ENCODE assay signal across 12 mouse cellular contexts in genomic region chr11:94189579-94189978, GRCm38 (mm10). TPM values are rescaled to one million over a fixed set of nuclear protein-coding genes. Genes with fewer than 3 reads are reported as not detected.
DNase-seq lines count a peak whose midpoint lies in the region; ATAC-seq and TF ChIP-seq lines count a peak whose summit lies in the region.
"Had no signal": no experiment of that assay in that cellular context is flagged by ENCODE, and none has a peak within 500 bp of the region (broad histone marks: within the 10 kb centered on the region; RNA-seq: fewer than 3 reads in every experiment).

No protein-coding gene starts in this region.

- no peak for TF ChIP-seq EP300 in stomach, postnatal 0 days (optimal IDR thresholded peaks at IDR 0.05)

- peak; percentile 77 for ATAC-seq in kidney, postnatal 0 days (replicated peaks; ENCODE audit: low FRiP score, low read depth)
- peak; percentile 41 for ATAC-seq in stomach, postnatal 0 days (ENCODE audit: low FRiP score, low TSS enrichment)
- ATAC-seq: lung, postnatal 0 days had no signal

- TF ChIP-seq CTCF in kidney, postnatal 0 days (IDR thresholded peaks at IDR 0.05; ENCODE audit: low read depth) = no peak
- TF ChIP-seq CTCF in stomach, postnatal 0 days (IDR thresholded peaks at IDR 0.05; ENCODE audit: low read depth) = no peak

- no peak overlapping the region for H3K4me3 ChIP-seq in kidney, postnatal 0 days (replicated peaks; ENCODE audit: low read depth, low read length)
- H3K4me3 ChIP-seq in stomach, postnatal 0 days (ENCODE audit: low read depth, low read length) = no peak overlapping the region
- H3K4me3 ChIP-seq: neural tube, embryonic 12.5 days had no signal

- no peaks in the 10 kb centered on the region for H3K9me3 ChIP-seq in kidney, postnatal 0 days (replicated peaks; ENCODE audit: low read length)
- H3K9me3 ChIP-seq in stomach, postnatal 0 days (ENCODE audit: control insufficient read depth, low read length) = no peaks in the 10 kb centered on the region
- H3K9me3 ChIP-seq: neural tube, embryonic 12.5 days had no signal

- H3K36me3 ChIP-seq in kidney, postnatal 0 days (ENCODE audit: insufficient read depth, low read length) = no peaks in the 10 kb centered on the region
- H3K36me3 ChIP-seq in stomach, postnatal 0 days (ENCODE audit: control insufficient read depth, insufficient read depth, low read length) = no peaks in the 10 kb centered on the region
- H3K36me3 ChIP-seq: neural tube, embryonic 12.5 days had no signal

- no peaks in the 10 kb centered on the region for H3K27me3 ChIP-seq in kidney, postnatal 0 days (ENCODE audit: insufficient read depth, low read length)
- no peaks in the 10 kb centered on the region for H3K27me3 ChIP-seq in stomach, postnatal 0 days (ENCODE audit: control insufficient read depth, insufficient read depth, low read length)
- H3K27me3 ChIP-seq: neural tube, embryonic 12.5 days had no signal

- no peaks in the 10 kb centered on the region for H3K4me1 ChIP-seq in kidney, postnatal 0 days (replicated peaks; ENCODE audit: insufficient read depth, low read length)
- H3K4me1 ChIP-seq in stomach, postnatal 0 days (replicated peaks; ENCODE audit: control insufficient read depth, insufficient read depth) = no peaks in the 10 kb centered on the region
- H3K4me1 ChIP-seq: neural tube, embryonic 12.5 days had no signal

- DNase-seq in adrenal gland, adult 2 months = peak; percentile 79
- DNase-seq in adrenal gland, postnatal 4 days (ENCODE audit: low spot score in 2 of 2) = no peak
- peak; percentile 81 for DNase-seq in kidney, postnatal 0 days (ENCODE audit: low spot score)
- DNase-seq in kidney, postnatal 10 days = no peak
- peak; percentile 17 for DNase-seq in liver
- peak; percentile 42 for DNase-seq in stomach, postnatal 0 days (ENCODE audit: low spot score)
- no peak for DNase-seq in urinary bladder, postnatal 4 days (ENCODE audit: low spot score in 2 of 2)
- no peak for DNase-seq in lung, postnatal 14 days
- DNase-seq: cerebellum, adult 9-10 months; kidney, adult 2 months had no signal

- no peak overlapping the region for H3K4me2 ChIP-seq in kidney, postnatal 0 days (ENCODE audit: low read length)
- H3K4me2 ChIP-seq in stomach, postnatal 0 days (replicated peaks; ENCODE audit: low read depth) = no peak overlapping the region
- H3K4me2 ChIP-seq: neural tube, embryonic 12.5 days had no signal

- H3K9ac ChIP-seq in kidney, postnatal 0 days (ENCODE audit: low read depth, low read length) = no peak overlapping the region
- H3K9ac ChIP-seq in stomach, postnatal 0 days (ENCODE audit: low read length) = no peak overlapping the region
- H3K9ac ChIP-seq: neural tube, embryonic 12.5 days had no signal

- H3K27ac ChIP-seq in kidney, postnatal 0 days = no peak overlapping the region
- H3K27ac ChIP-seq in stomach, postnatal 0 days (replicated peaks) = peak overlapping the region; percentile 4; the same call in 1 of the 2 replicates
- H3K27ac ChIP-seq: neural tube, embryonic 12.5 days had no signal

- 30% methylated on average over 10 of the region's 10 CpGs for WGBS in kidney, postnatal 0 days
- WGBS in stomach, postnatal 0 days = 37% methylated on average over 10 of the region's 10 CpGs

RNA-seq across cellular contexts. Expression of gene Tob1, which starts 21.7 kb away (rescaled TPM):
- total RNA-seq in adrenal gland, adult 2 months (2021) = 100 to 1,000 TPM; 208 to 296 TPM
- polyA plus RNA-seq in adrenal gland, adult 2 months (2012; rRNA removed) = 332 and 340 TPM in 2 replicates
- 100 to 1,000 TPM; 117 to 126 TPM for total RNA-seq in adrenal gland, postnatal 4 days (2021)
- 55.2 and 56.6 TPM in 2 replicates for polyA plus RNA-seq in kidney, postnatal 0 days (2015; fragmentation: Nextera tagmentation; extraction: Ambion mirVana)
- polyA plus RNA-seq in stomach, postnatal 0 days (2015; fragmentation: Nextera tagmentation; extraction: Ambion mirVana) = 71.1 and 74.1 TPM in 2 replicates

RNA-seq across cellular contexts. Expression of gene Wfikkn2, which starts 56.2 kb away (rescaled TPM):
- 1 to 10 TPM in 1 of 2 experiments, under 1 TPM in 1; 0.55 to 1.3 TPM for total RNA-seq in adrenal gland, adult 2 months (2021)
- 0.32 and 0.52 TPM in 2 replicates for polyA plus RNA-seq in adrenal gland, adult 2 months (2012; rRNA removed)
- 1 to 10 TPM; 1.3 to 1.5 TPM for total RNA-seq in adrenal gland, postnatal 4 days (2021)
- polyA plus RNA-seq in kidney, postnatal 0 days (2015; fragmentation: Nextera tagmentation; extraction: Ambion mirVana) = 1.0 and 1.2 TPM in 2 replicates
- polyA plus RNA-seq in stomach, postnatal 0 days (2015; fragmentation: Nextera tagmentation; extraction: Ambion mirVana) = 1.4 and 1.9 TPM in 2 replicates

Comparison
In these comparisons a context has a peak if more than half of its experiments do, and no peak if none do; other contexts are left out.
1. DNase-seq: peak in adrenal gland, adult 2 months (single experiment), kidney, postnatal 0 days (single experiment), liver (single experiment) and stomach, postnatal 0 days (single experiment); none in adrenal gland, postnatal 4 days (0 of 2), kidney, postnatal 10 days (single experiment), urinary bladder, postnatal 4 days (0 of 2) and lung, postnatal 14 days (single experiment).